Mouse (Mus musculus) lung, postnatal 10 days (tissue): ENCODE results near the gene Rtn2.
A peak's percentile ranks its signal among the peaks of the same experiment; 100 is the strongest.

Source experiments
- DNase-seq: peaks from one replicate; pipeline ENCODE4 v3.0.0; 2021

Rtn2 gene

GRCm38 (mm10) chr7:19302264-19303045, 20.0 kb downstream of the Rtn2 start:
- DNase-seq, result no peak

- no peak for DNase-seq
These were observed 20.6 kb downstream of the Rtn2 start for GRCm38 (mm10) chr7:19303046-19303305.

GRCm38 (mm10) chr7:19303770-19304169, 21.3 kb downstream of the Rtn2 start:
- peak; percentile 87 for DNase-seq

GRCm38 (mm10) chr7:19304501-19305412, 22.3 kb downstream of the Rtn2 start:
- DNase-seq, result no peak

- no peak for DNase-seq
These were observed 22.9 kb downstream of the Rtn2 start for GRCm38 (mm10) chr7:19305413-19305735.

- DNase-seq, result no peak
These were observed 23.7 kb downstream of the Rtn2 start for GRCm38 (mm10) chr7:19305796-19306765.

GRCm38 (mm10) chr7:19306819-19307738, 24.7 kb downstream of the Rtn2 start:
- DNase-seq, result no peak

GRCm38 (mm10) chr7:19307739-19308453, 25.5 kb downstream of the Rtn2 start:
- peak; percentile 92 for DNase-seq

- DNase-seq, result peak; percentile 98
These were observed 26.2 kb downstream of the Rtn2 start for GRCm38 (mm10) chr7:19308454-19309277.

- no peak for DNase-seq
These were observed 27.0 kb downstream of the Rtn2 start for GRCm38 (mm10) chr7:19309278-19309883.

- peak; percentile 97 for DNase-seq
These were observed 27.6 kb downstream of the Rtn2 start, which contains the start of gene Fosb for GRCm38 (mm10) chr7:19309884-19310641. Gene Fosb (minus strand): TSS chr7:19310051.

- DNase-seq, result no peak
These were observed 29.6 kb downstream of the Rtn2 start for GRCm38 (mm10) chr7:19311991-19312390.

GRCm38 (mm10) chr7:19314033-19314432, 31.6 kb downstream of the Rtn2 start:
- no peak for DNase-seq

- DNase-seq, result no peak
These were observed 34.2 kb downstream of the Rtn2 start for GRCm38 (mm10) chr7:19316451-19317161.

- no peak for DNase-seq
These were observed 35.8 kb downstream of the Rtn2 start for GRCm38 (mm10) chr7:19318201-19318600.

- no peak for DNase-seq
These were observed 36.3 kb downstream of the Rtn2 start for GRCm38 (mm10) chr7:19318676-19319075.

GRCm38 (mm10) chr7:19319458-19319857, 37.0 kb downstream of the Rtn2 start:
- DNase-seq, result peak; percentile 46

- DNase-seq, result peak; percentile 98
These were observed 37.5 kb downstream of the Rtn2 start for GRCm38 (mm10) chr7:19319906-19320305.
